Mouse (Mus musculus) heart, embryonic 10.5 days (tissue): ENCODE data around the gene Rbp7. TPM values are rescaled to one million over a fixed set of nuclear protein-coding genes. Genes with fewer than 3 reads are reported as not detected.
"Not testable (repeated sequence)": the region's sequence is repeated elsewhere in the genome, so short reads cannot be mapped to it uniquely, and the experiment has no call there.

Experiments
- DNase-seq: peaks from one replicate; pipeline ENCODE4 v3.0.0-alpha.2; 2017; ENCODE audit warnings: low spot score
- H3K27ac ChIP-seq: fragments of 300-500 bp; sonication (generic); 2 replicates; pipeline ENCODE4 v1.5.1; 2016; ENCODE audit warnings: mild to moderate bottlenecking
- H3K27me3 ChIP-seq: fragments of 300-500 bp; sonication (generic); 2 replicates; pipeline ENCODE4 v1.6.1; 2016; ENCODE audit warnings: mild to moderate bottlenecking; ENCODE audit not compliant: poor library complexity, insufficient read depth, severe bottlenecking
- H3K36me3 ChIP-seq: fragments of 300-500 bp; sonication (generic); 2 replicates; pipeline ENCODE4 v1.6.1; 2016; ENCODE audit warnings: mild to moderate bottlenecking, moderate library complexity
- H3K4me1 ChIP-seq: fragments of 300-500 bp; sonication (generic); 2 replicates; pipeline ENCODE4 v1.6.1; 2016; ENCODE audit warnings: mild to moderate bottlenecking
- H3K4me3 ChIP-seq: fragments of 300-500 bp; sonication (generic); 2 replicates; pipeline ENCODE4 v1.5.1; 2016; ENCODE audit warnings: mild to moderate bottlenecking, moderate library complexity
- H3K9me3 ChIP-seq: fragments of 300-500 bp; sonication (generic); 2 replicates; pipeline ENCODE4 v1.6.1; 2016; ENCODE audit warnings: mild to moderate bottlenecking, moderate library complexity
- whole genome bisulfite sequencing: fragments of 180-500 bp; shearing (Covaris S2); methylation state at CpG from one replicate; pipeline ENCODE4 v1.1.7; 2016; 5-methylcytosine and 5-hydroxymethylcytosine counted together
- polyA plus RNA-seq: library from polyadenylated mRNA; unstranded; fragments of >200 nt; fragmentation: Nextera tagmentation; extraction: Ambion mirVana; gene quantifications from 2 replicates; pipeline ENCODE4 v1.2.1, GENCODE M21; 2016

Rbp7 gene
- polyA plus RNA-seq, 1 experiment from 2014 or later, result 0.67 TPM

DNA sequence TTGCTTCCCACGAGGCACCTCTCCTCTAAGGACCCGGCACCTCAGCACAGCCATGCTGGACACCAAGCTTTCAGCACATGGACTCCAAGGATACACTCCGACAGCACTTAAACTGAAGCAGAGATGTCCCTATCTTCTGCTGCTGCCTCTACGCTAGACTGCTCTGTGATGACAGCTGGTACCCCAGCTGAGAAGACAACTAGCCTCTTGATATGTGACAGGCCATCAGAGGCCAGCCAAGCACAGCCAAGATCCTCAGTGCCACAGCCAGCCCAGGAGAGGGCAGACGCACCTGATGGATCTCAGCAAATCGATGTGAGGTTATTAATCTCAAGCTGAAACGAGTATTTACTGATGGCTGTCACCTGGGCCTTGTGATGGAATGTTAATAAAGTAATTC lies 20.3 kb upstream of the Rbp7 start:
- no peak for DNase-seq
- H3K9me3 ChIP-seq, result no peaks in the 10 kb centered on the region
- H3K27ac ChIP-seq, result no peak overlapping the region
- peaks cover 35% of the 10 kb centered on the region for H3K36me3 ChIP-seq
- whole genome bisulfite sequencing, result 52% methylated on average over 7 of the region's 7 CpGs
- peaks cover 10% of the 10 kb centered on the region for H3K4me1 ChIP-seq
- H3K4me3 ChIP-seq, result no peak overlapping the region
- H3K27me3 ChIP-seq, result no peaks in the 10 kb centered on the region

- Histone ChIP-seq H3K36me3 (peaks cover 52% of the 10 kb centered on the region), H3K27me3 (no peaks in the 10 kb centered on the region), H3K9me3 (no peaks in the 10 kb centered on the region), H3K27ac (no peak overlapping the region), H3K4me3 (no peak overlapping the region), H3K4me1 (peaks cover 7% of the 10 kb centered on the region)
- WGBS, result 80% methylated on average over 3 of the region's 3 CpGs
- no peak for DNase-seq
These were observed 14.8 kb upstream of the Rbp7 start for GRCm38 (mm10) chr4:149469557-149469956.

DNA sequence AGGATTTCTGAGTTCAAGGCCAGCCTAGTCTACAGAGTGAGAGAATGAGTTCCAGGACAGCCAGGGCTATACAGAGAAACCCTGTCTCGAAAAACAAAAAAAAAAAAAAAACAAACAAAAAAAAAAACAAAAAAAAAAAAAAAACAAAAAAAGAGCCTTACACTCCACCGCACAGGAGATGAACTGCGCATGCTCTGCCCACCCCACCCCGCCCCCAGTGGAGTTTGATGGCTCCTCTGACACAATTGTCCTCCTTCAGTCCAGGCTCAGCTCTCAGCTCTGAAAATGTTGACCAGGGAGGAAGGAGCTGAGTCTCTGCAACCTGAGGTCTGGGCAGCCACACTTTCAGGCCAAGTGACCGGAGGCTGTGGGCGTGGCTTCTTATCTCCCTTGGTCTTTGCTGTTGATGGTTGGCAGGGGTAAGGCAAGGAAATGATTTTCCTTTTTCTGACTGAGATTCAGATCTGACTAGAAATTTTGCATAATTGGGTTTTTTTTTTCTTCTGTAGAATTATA lies 8.7 kb upstream of the Rbp7 start:
- Histone ChIP-seq H3K27me3 (no peaks in the 10 kb centered on the region), H3K4me1 (peaks cover 14% of the 10 kb centered on the region), H3K9me3 (no peaks in the 10 kb centered on the region), H3K36me3 (peaks cover 9% of the 10 kb centered on the region; the same call in 1 of the 2 replicates), H3K4me3 (no peak overlapping the region), H3K27ac (no peak overlapping the region)
- 53% methylated on average over 6 of the region's 6 CpGs for WGBS
- DNase-seq, result no peak

DNA sequence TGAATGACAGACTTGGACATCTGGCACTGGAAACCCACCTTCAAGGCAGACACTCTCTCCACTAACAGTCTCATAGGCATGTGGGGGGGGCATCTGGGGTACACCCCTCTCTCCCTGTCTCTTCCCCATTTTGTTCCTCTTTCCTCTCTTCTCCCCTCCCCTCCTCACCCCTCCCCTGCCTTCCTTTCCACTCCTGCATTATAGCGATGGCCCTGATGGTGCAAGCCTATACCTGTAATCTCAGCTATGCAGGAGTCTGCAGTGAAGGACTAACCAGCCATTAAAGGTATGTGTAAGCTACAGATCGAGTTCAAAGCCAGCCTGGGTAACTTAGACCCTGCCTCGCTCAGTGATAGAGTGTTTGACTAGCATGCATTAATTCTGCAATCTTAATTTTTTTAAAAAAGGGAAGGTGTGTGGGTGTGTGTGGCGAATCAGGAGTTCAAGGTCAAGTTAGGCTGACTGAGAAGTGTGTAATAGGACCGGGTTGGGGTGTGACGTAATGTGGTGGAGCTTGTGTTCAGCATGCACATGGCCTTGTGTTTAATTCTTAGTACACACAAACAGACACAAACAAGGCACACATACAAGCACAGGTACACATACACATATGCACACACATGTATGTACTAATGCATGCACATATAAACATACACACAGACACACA lies 7.7 kb upstream of the Rbp7 start:
- Histone ChIP-seq H3K36me3 (peaks cover 3% of the 10 kb centered on the region; the same call in 1 of the 2 replicates), H3K27me3 (no peaks in the 10 kb centered on the region), H3K4me3 (no peak overlapping the region), H3K9me3 (no peaks in the 10 kb centered on the region), H3K27ac (no peak overlapping the region), H3K4me1 (peaks cover 14% of the 10 kb centered on the region)
- WGBS, result 74% methylated on average over 6 of the region's 6 CpGs
- DNase-seq, result no peak

DNA sequence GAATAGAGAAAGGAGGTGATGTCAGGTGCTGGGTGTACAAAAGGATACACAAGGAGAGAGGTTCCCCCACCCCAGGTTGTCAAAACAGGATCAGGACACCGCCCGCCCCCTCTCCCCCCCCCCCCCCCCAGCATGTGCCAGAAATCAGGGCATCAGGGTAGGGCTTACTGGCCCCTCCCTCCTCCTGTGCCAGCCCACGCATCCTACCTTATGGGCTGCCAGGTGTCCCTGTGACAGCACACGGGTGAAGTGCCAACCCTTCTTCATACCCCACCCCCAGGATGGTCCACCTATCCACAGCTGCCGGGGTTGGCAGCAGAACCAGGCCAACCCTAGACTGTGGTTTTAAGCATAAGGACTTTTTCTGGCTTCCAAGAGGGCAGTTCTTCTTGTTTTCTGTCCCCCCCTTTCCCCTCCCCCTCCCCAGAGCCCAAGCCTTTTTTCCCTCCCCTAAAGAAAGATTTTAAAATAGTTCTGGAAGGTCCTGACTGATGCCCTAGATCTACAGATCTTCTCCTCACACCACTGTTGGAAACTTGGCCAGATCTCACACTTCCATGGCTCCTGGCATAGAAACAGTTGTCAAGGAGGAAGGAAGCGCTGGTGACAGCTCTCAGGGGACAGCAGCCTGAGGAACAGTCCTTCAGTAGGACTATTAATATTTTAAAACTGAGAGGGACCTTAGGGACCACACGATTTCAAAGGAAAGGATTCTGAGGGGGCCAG lies 7.0 kb upstream of the Rbp7 start:
- Histone ChIP-seq H3K9me3 (no peaks in the 10 kb centered on the region), H3K36me3 (no peaks in the 10 kb centered on the region), H3K27ac (no peak overlapping the region), H3K4me3 (no peak overlapping the region), H3K27me3 (no peaks in the 10 kb centered on the region), H3K4me1 (peaks cover 14% of the 10 kb centered on the region)
- WGBS, result 73% methylated on average over 6 of the region's 7 CpGs
- DNase-seq, result no peak

GRCm38 (mm10) chr4:149460475-149460874 lies 5.7 kb upstream of the Rbp7 start:
- H3K27ac ChIP-seq, H3K4me3 ChIP-seq, DNase-seq, H3K27me3 ChIP-seq, H3K9me3 ChIP-seq, H3K36me3 ChIP-seq: not testable (repeated sequence)
- 79% methylated on average over 2 of the region's 2 CpGs for WGBS
- H3K4me1 ChIP-seq, result peaks cover 14% of the 10 kb centered on the region

GRCm38 (mm10) chr4:149459425-149459824 lies 4.6 kb upstream of the Rbp7 start:
- 68% methylated on average over 1 of the region's 1 CpGs for WGBS
- Histone ChIP-seq H3K4me1 (peaks cover 19% of the 10 kb centered on the region), H3K27me3 (no peaks in the 10 kb centered on the region), H3K27ac (no peak overlapping the region), H3K36me3 (no peaks in the 10 kb centered on the region), H3K9me3 (no peaks in the 10 kb centered on the region), H3K4me3 (no peak overlapping the region)
- no peak for DNase-seq

DNA sequence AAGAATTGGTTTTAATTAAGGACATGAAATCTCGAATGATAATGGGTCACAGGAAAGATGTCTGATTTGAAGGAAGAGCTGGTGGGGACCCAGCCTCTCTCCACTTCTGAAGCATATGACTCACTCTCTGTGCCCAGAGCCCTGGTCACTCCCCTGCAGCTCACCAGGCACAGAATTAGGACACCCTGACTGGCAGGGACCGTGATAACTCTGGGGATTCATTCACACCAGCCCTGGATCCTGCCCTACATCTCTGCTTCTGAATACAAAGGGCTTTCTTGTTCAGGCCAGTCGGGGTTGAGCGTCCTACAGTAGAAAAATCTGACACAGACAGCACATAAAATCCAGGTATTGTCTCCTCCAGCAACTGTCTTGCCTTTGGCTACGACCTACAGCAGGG lies 3.7 kb upstream of the Rbp7 start:
- Histone ChIP-seq H3K4me1 (peaks cover 20% of the 10 kb centered on the region), H3K9me3 (no peaks in the 10 kb centered on the region), H3K36me3 (no peaks in the 10 kb centered on the region), H3K27me3 (no peaks in the 10 kb centered on the region), H3K27ac (no peak overlapping the region), H3K4me3 (no peak overlapping the region)
- DNase-seq, result no peak
- 63% methylated on average over 5 of the region's 5 CpGs for WGBS

- DNase-seq, result no peak
- WGBS, result 69% methylated on average over 6 of the region's 6 CpGs
- Histone ChIP-seq H3K36me3 (no peaks in the 10 kb centered on the region), H3K4me1 (peaks cover 19% of the 10 kb centered on the region; the same call in 1 of the 2 replicates), H3K27ac (no peak overlapping the region), H3K27me3 (no peaks in the 10 kb centered on the region), H3K9me3 (no peaks in the 10 kb centered on the region), H3K4me3 (no peak overlapping the region)
These were observed 3.2 kb upstream of the Rbp7 start for GRCm38 (mm10) chr4:149457831-149458430.

DNA sequence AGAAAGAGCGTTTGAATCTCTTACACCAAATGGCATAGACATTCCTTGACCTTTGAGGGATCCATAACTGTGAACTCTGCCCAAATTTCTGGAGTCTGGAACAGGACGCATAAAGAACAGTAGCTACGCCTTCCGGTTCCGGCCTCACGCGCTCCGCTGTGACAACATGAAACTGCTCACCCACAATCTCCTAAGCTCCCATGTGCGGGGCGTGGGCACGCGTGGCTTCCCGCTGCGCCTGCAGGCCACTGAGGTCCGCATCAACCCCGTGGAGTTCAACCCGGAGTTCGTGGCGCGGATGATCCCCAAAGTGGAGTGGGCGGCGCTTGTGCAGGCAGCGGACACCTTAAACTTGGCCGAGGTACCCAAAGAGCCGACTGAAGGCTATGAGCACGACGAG lies 2.4 kb upstream of the Rbp7 start:
- H3K27ac ChIP-seq, H3K36me3 ChIP-seq, H3K27me3 ChIP-seq, H3K4me3 ChIP-seq, H3K9me3 ChIP-seq, DNase-seq: not testable (repeated sequence)
- 79% methylated on average over 27 of the region's 27 CpGs for WGBS
- H3K4me1 ChIP-seq, result peaks cover 17% of the 10 kb centered on the region; the same call in 1 of the 2 replicates

DNA sequence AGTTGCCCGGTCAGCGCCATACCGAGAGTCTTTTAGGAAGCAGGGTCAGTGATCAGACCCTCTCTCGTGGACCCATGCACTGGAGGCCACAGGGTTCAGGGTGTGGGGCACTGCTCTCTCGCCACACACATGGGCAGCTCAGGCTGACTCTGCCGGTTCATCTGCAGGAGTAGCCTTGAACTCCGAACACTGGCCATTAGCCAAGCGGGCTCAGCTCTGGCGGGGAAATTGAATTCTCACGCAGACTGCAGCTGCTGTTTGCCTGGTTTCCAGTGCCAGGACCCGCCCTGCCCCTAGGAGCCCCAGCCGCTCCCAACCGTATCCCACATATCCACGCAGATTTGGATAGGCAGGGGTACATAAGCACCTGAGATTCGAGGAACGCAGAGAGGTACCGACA lies 515 bp downstream of the Rbp7 start:
- Histone ChIP-seq H3K4me3 (no peak overlapping the region), H3K27ac (no peak overlapping the region), H3K9me3 (no peaks in the 10 kb centered on the region), H3K27me3 (no peaks in the 10 kb centered on the region), H3K36me3 (no peaks in the 10 kb centered on the region), H3K4me1 (peaks cover 8% of the 10 kb centered on the region; the same call in 1 of the 2 replicates)
- WGBS, result 80% methylated on average over 17 of the region's 17 CpGs
- no peak for DNase-seq

GRCm38 (mm10) chr4:149453656-149454055 lies 1.1 kb downstream of the Rbp7 start:
- H3K27ac ChIP-seq, result no peak overlapping the region
- 80% methylated on average over 4 of the region's 4 CpGs for whole genome bisulfite sequencing
- peaks cover 8% of the 10 kb centered on the region; the same call in 1 of the 2 replicates for H3K4me1 ChIP-seq
- H3K36me3 ChIP-seq, result no peaks in the 10 kb centered on the region
- no peaks in the 10 kb centered on the region for H3K27me3 ChIP-seq
- DNase-seq, result no peak
- no peak overlapping the region for H3K4me3 ChIP-seq
- no peaks in the 10 kb centered on the region for H3K9me3 ChIP-seq

DNA sequence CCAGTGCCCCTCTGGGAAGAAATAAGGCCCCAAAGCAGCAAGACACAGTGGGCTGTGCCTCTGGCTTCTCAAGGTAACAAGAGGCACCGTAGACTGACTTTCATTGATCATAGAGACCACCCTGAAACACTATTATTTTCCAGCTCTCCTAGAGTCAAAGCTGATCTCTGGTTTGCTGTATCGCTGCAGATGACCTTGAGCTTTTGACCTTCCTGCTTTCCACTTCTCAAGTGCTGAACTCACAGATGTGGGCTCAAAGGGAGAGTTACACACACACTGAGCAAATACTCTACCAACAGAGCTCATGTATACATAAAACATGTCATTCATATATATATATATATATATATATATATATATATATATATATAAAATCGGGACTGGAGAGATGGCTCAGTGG lies 4.1 kb downstream of the Rbp7 start:
- 83% methylated on average over 3 of the region's 3 CpGs for WGBS
- H3K27ac ChIP-seq, result no peak overlapping the region
- no peaks in the 10 kb centered on the region for H3K36me3 ChIP-seq
- no peaks in the 10 kb centered on the region for H3K27me3 ChIP-seq
- H3K4me1 ChIP-seq, result peaks cover 17% of the 10 kb centered on the region
- H3K9me3 ChIP-seq, result no peaks in the 10 kb centered on the region
- DNase-seq, result no peak
- H3K4me3 ChIP-seq, result no peak overlapping the region
